ENCODE assay signal across 8 mouse cellular contexts in the genomic region with DNA sequence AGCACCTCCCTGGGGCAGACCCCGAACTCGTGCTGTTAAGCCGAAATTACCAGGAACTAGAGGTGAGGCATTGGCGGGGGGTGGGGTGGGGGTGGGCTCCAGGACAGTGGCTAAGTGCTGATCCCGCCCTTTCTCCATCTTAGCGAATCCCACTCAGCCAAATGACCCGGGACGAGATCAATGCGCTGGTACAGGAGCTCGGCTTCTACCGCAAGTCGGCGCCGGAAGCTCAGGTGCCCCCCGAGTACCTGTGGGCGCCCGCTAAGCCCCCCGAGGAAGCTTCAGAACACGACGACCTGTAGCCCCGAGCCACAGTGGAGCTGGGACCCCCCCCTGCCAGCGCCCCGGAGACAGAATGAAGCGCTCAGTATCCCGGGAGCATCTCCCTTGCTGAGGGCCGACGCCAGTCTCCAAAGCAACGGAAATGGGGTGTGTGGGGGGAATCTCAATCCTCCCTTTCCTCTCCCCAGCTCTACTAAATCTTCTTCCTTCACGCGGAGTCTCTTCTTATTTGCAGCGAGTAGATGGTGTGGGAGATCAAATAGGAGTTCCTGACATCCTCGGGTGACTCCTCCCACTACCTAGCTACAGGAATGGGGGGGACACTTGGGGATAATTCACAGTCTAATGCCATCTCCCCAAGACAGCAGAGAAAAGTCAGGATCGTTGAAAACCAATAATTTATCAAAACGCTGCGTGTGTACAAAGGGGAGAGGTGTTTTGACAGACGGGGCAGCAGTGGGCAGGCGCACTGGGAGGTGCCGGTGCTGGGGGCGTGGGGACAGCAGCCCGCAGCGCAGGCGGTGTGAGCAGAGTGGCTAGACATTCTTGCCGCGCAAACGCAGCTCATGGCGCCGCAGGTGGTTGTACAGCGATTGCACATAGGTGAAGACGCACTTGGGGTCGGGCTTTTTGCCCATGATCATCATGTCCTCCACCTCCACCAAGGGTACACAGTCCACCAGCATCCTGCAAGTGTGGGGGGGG. TPM values are rescaled to one million over a fixed set of nuclear protein-coding genes. Genes with fewer than 3 reads are reported as not detected.
DNase-seq lines count a peak whose midpoint lies in the region; ATAC-seq lines count a peak whose summit lies in the region.

No protein-coding gene starts in this region.

- H3K9me3 ChIP-seq in limb, embryonic 12.5 days, result no peaks in the 10 kb centered on the region

- peak; percentile 28 for ATAC-seq in limb, embryonic 12.5 days (ENCODE audit: insufficient number of reproducible peaks, insufficient read depth, low FRiP score, low TSS enrichment, low read depth)

- peaks cover 35% of the 10 kb centered on the region for H3K27me3 ChIP-seq in limb, embryonic 12.5 days

- H3K4me3 ChIP-seq in limb, embryonic 12.5 days (replicated peaks), result peak overlapping the region; percentile 40

- H3K4me1 ChIP-seq in limb, embryonic 12.5 days (replicated peaks), result peaks cover 21% of the 10 kb centered on the region

- H3K36me3 ChIP-seq in limb, embryonic 12.5 days, result peaks cover 34% of the 10 kb centered on the region

- peak overlapping the region; percentile 85 for H3K4me2 ChIP-seq in limb, embryonic 12.5 days

- peak overlapping the region; percentile 44; the same call in 1 of the 2 replicates for H3K9ac ChIP-seq in limb, embryonic 12.5 days (replicated peaks)

- peak; percentile 27 to 40 for DNase-seq in right cerebral cortex, adult 2 months (ENCODE audit: low spot score in 2 of 2)
- DNase-seq in right cerebral cortex, postnatal 25 days, result no peak
- peak; percentile 58 for DNase-seq in embryo, embryonic 10.5 days (ENCODE audit: low spot score)
- peak; percentile 63 for DNase-seq in heart, postnatal 4 days
- DNase-seq in naive thymus-derived CD4-positive, alpha-beta T cell, adult 2 months (ENCODE audit: low read depth), result peak; percentile 57
- no peak for DNase-seq in right cerebral cortex, postnatal 36 days (ENCODE audit: low spot score in 2 of 2)
- no peak for DNase-seq in gastrocnemius, adult 8-10 months (ENCODE audit: low spot score in 2 of 2)

- 3% methylated on average over 50 of the region's 50 CpGs for WGBS in limb, embryonic 12.5 days

- no peak overlapping the region for H3K27ac ChIP-seq in limb, embryonic 12.5 days

RNA-seq across cellular contexts. Expression of a gene that starts 2.7 kb away (rescaled TPM):
- total RNA-seq in heart, postnatal 4 days (2021), result 10 to 100 TPM; 55.7 to 59.2 TPM
- polyA plus RNA-seq in limb, embryonic 12.5 days (2016; fragmentation: Nextera tagmentation; extraction: Ambion mirVana), result 79.4 and 80.2 TPM in 2 replicates
- 10 to 100 TPM in 2 of 4 experiments, 1 to 10 TPM in 2; 8.9 to 17.6 (median 13.5) TPM for total RNA-seq in gastrocnemius, adult 8-10 months (2022)

RNA-seq across cellular contexts. Expression of a gene that starts 12.5 kb away (rescaled TPM):
- total RNA-seq in heart, postnatal 4 days (2021), result 10 to 100 TPM; 17.2 to 21.1 TPM
- 0.10 TPM in 1 of 2 replicates, not detected in the other for polyA plus RNA-seq in limb, embryonic 12.5 days (2016; fragmentation: Nextera tagmentation; extraction: Ambion mirVana)
- 1 to 10 TPM; 1.3 to 2.4 (median 1.7) TPM for total RNA-seq in gastrocnemius, adult 8-10 months (2022)

RNA-seq across cellular contexts. Expression of a gene that starts 23.3 kb away (rescaled TPM):
- 100 to 1,000 TPM; 188 to 190 TPM for total RNA-seq in heart, postnatal 4 days (2021)
- polyA plus RNA-seq in limb, embryonic 12.5 days (2016; fragmentation: Nextera tagmentation; extraction: Ambion mirVana), result 46.4 and 46.8 TPM in 2 replicates
- 10 to 100 TPM; 64.6 to 81.5 (median 69.0) TPM for total RNA-seq in gastrocnemius, adult 8-10 months (2022)

RNA-seq across cellular contexts. Expression of a gene that starts 29.1 kb away (rescaled TPM):
- total RNA-seq in heart, postnatal 4 days (2021), result under 1 TPM; 0.11 to 0.24 TPM
- polyA plus RNA-seq in limb, embryonic 12.5 days (2016; fragmentation: Nextera tagmentation; extraction: Ambion mirVana), result 0.45 and 0.53 TPM in 2 replicates
- not detected for total RNA-seq in gastrocnemius, adult 8-10 months (2022)

Comparison
In these comparisons a context has a peak if more than half of its experiments do, and no peak if none do; other contexts are left out.
1. DNase-seq: peak in right cerebral cortex, adult 2 months (2 of 2), embryo, embryonic 10.5 days (single experiment), heart, postnatal 4 days (single experiment) and naive thymus-derived CD4-positive, alpha-beta T cell, adult 2 months (single experiment); none in right cerebral cortex, postnatal 25 days (single experiment), right cerebral cortex, postnatal 36 days (0 of 2) and gastrocnemius, adult 8-10 months (0 of 2).
2. RNA of a gene that starts 12.5 kb away (total RNA-seq): 17.2 to 21.1 TPM in heart, postnatal 4 days; 1.3 to 2.4 TPM in gastrocnemius, adult 8-10 months; every median in the first group is over 4 times any median in the second.